Comparison of ENCODE assay signal across 8 mouse cellular contexts in genomic region chr4:128872992-128873391, GRCm38 (mm10). TPM values are rescaled to one million over a fixed set of nuclear protein-coding genes. Genes with fewer than 3 reads are reported as not detected.
DNase-seq lines count a peak whose midpoint lies in the region; ATAC-seq lines count a peak whose summit lies in the region.
"Had no signal": no experiment of that assay in that cellular context is flagged by ENCODE, and none has a peak within 500 bp of the region (broad histone marks: within the 10 kb centered on the region; RNA-seq: fewer than 3 reads in every experiment).

No protein-coding gene starts in this region.

- 30% methylated on average over 19 of the region's 19 CpGs for WGBS in lung, embryonic 16.5 days

- H3K4me1 ChIP-seq in lung, embryonic 16.5 days (replicated peaks; ENCODE audit: control insufficient read depth, insufficient read depth, low read length) = no peaks in the 10 kb centered on the region

- intact Hi-C loops in gastrocnemius, postnatal 36 days (cut with DNase I) = no loop called here

- H3K27me3 ChIP-seq in lung, embryonic 16.5 days (ENCODE audit: control insufficient read depth, insufficient read depth, low read depth, low read length) = no peaks in the 10 kb centered on the region

- H3K4me3 ChIP-seq in lung, embryonic 16.5 days (ENCODE audit: low read length) = no peak overlapping the region

- H3K36me3 ChIP-seq in lung, embryonic 16.5 days (ENCODE audit: control insufficient read depth, insufficient read depth, low read length) = no peaks in the 10 kb centered on the region

- no peak overlapping the region for H3K9ac ChIP-seq in lung, embryonic 16.5 days (ENCODE audit: low read length)

- DNase-seq in lung, postnatal 14 days = no peak
- DNase-seq in layer of hippocampus, postnatal 14 days (ENCODE audit: low spot score in 2 of 2) = peak; percentile 54 to 82
- peak; percentile 48 to 55 for DNase-seq in right cerebral cortex, adult 2 months (ENCODE audit: low spot score in 2 of 2)
- DNase-seq in kidney, postnatal 14 days = no peak
- no peak for DNase-seq in gastrocnemius, postnatal 36 days
- DNase-seq: lung, postnatal 36 days had no signal

- no peak for ATAC-seq in lung, embryonic 16.5 days (ENCODE audit: low read depth)
- ATAC-seq in frontal cortex, adult (ENCODE audit: low TSS enrichment) = peak; percentile 55

- H3K4me2 ChIP-seq in lung, embryonic 16.5 days (ENCODE audit: low read depth, low read length) = peak overlapping the region; percentile 3; the same call in 1 of the 2 replicates

- no peaks in the 10 kb centered on the region for H3K9me3 ChIP-seq in lung, embryonic 16.5 days (ENCODE audit: control insufficient read depth, low read length)

- H3K27ac ChIP-seq in lung, embryonic 16.5 days (ENCODE audit: low read length) = no peak overlapping the region

RNA-seq across cellular contexts. Expression of gene Trim62, which starts 10.4 kb away (rescaled TPM):
- polyA plus RNA-seq in lung, embryonic 16.5 days (2015; fragmentation: Nextera tagmentation; extraction: Ambion mirVana) = 3.7 and 3.9 TPM in 2 replicates
- 10 to 100 TPM; 17.8 to 19.5 TPM for total RNA-seq in layer of hippocampus, postnatal 14 days (2021)
- total RNA-seq in gastrocnemius, postnatal 36 days (2021) = under 1 TPM; 0.51 to 0.79 TPM

Comparison
In these comparisons a context has a peak if more than half of its experiments do, and no peak if none do; other contexts are left out.
1. DNase-seq: peak in layer of hippocampus, postnatal 14 days (2 of 2) and right cerebral cortex, adult 2 months (2 of 2); none in lung, postnatal 14 days (single experiment), kidney, postnatal 14 days (single experiment) and gastrocnemius, postnatal 36 days (0 of 2).
2. RNA of gene Trim62, which starts 10.4 kb away (total RNA-seq): 17.8 to 19.5 TPM in layer of hippocampus, postnatal 14 days; 0.51 to 0.79 TPM in gastrocnemius, postnatal 36 days; every median in the first group is over 10 times any median in the second.